Mouse (Mus musculus) hindbrain, embryonic 16.5 days (tissue): ENCODE measurements around the gene Olfr629. TPM values are rescaled to one million over a fixed set of nuclear protein-coding genes. Genes with fewer than 3 reads are reported as not detected.
"Not testable (repeated sequence)": the region's sequence is repeated elsewhere in the genome, so short reads cannot be mapped to it uniquely, and the experiment has no call there.

Experiments
- ATAC-seq: fragments of 200-750 bp; cut with Nextera tagmentation; 2 replicates; pipeline ENCODE4 v1.8.0; 2017; ENCODE audit warnings: moderate TSS enrichment, moderate library complexity
- H3K27ac ChIP-seq: fragments of 300-500 bp; sonication (generic); 2 replicates; pipeline ENCODE4 v1.5.1; 2014; ENCODE audit warnings: low read depth, mild to moderate bottlenecking, control low read depth, low read length, moderate library complexity
- H3K27me3 ChIP-seq: fragments of 300-500 bp; sonication (generic); replicated peaks from 2 replicates; pipeline ENCODE4 v1.6.1; 2014; ENCODE audit warnings: low read length; ENCODE audit not compliant: control insufficient read depth, insufficient read depth
- H3K36me3 ChIP-seq: fragments of 300-500 bp; sonication (generic); 2 replicates; pipeline ENCODE4 v1.6.1; 2014; ENCODE audit warnings: mild to moderate bottlenecking, low read length, moderate library complexity, mixed read lengths; ENCODE audit not compliant: control insufficient read depth, insufficient read depth
- H3K4me1 ChIP-seq: fragments of 300-500 bp; sonication (generic); 2 replicates; pipeline ENCODE4 v1.6.1; 2014; ENCODE audit warnings: low read depth, low read length; ENCODE audit not compliant: control insufficient read depth, insufficient read depth
- H3K4me2 ChIP-seq: fragments of 300-500 bp; sonication (generic); 2 replicates; pipeline ENCODE4 v1.6.1; 2014; ENCODE audit warnings: mild to moderate bottlenecking, low read length, control low read depth, moderate library complexity
- H3K4me3 ChIP-seq: fragments of 300-500 bp; sonication (generic); 2 replicates; pipeline ENCODE4 v1.5.1; 2014; ENCODE audit warnings: mild to moderate bottlenecking, low read length, control low read depth, moderate library complexity
- H3K9ac ChIP-seq: fragments of 300-500 bp; sonication (generic); 2 replicates; pipeline ENCODE4 v1.6.1; 2014; ENCODE audit warnings: low read depth, mild to moderate bottlenecking, control low read depth, low read length, moderate library complexity
- H3K9me3 ChIP-seq: fragments of 300-500 bp; sonication (generic); 2 replicates; pipeline ENCODE4 v1.6.1; 2014; ENCODE audit warnings: mild to moderate bottlenecking, low read length, moderate library complexity; ENCODE audit not compliant: control insufficient read depth
- WGBS: fragments of 180-500 bp; shearing (Covaris S2); extraction: QIAGEN DNeasy Blood & Tissue Kit; methylation state at CpG from one replicate; pipeline ENCODE4 v1.1.7; 2014; 5-methylcytosine and 5-hydroxymethylcytosine counted together
- polyA plus RNA-seq: library from polyadenylated mRNA; unstranded; fragments of >200 nt; fragmentation: Nextera tagmentation; extraction: Ambion mirVana; gene quantifications from 2 replicates; pipeline ENCODE4 v1.2.1, GENCODE M21; 2015

Olfr629 gene
- polyA plus RNA-seq, 1 experiment from 2014 or later, result not detected

GRCm38 (mm10) chr7:103730074-103730473 lies 14.7 kb downstream of the Olfr629 start, which contains the start of gene Olfr628:
TSS of gene Olfr628 (plus strand) at chr7:103730374.
- H3K27me3 ChIP-seq, result no peaks in the 10 kb centered on the region
- H3K4me1 ChIP-seq, result no peaks in the 10 kb centered on the region
- 95% methylated on average over 1 of the region's 1 CpGs for WGBS
- H3K36me3 ChIP-seq, result no peaks in the 10 kb centered on the region
- H3K4me2 ChIP-seq, result no peak within 1 kb of the TSS
- no peak for ATAC-seq
- H3K4me3 ChIP-seq, result no peak within 1 kb of the TSS
- H3K9me3 ChIP-seq, result no peaks in the 10 kb centered on the region
- H3K9ac ChIP-seq, result no peak within 1 kb of the TSS
- no peak within 1 kb of the TSS for H3K27ac ChIP-seq

- not testable (repeated sequence) for H3K9ac ChIP-seq, H3K4me1 ChIP-seq, H3K36me3 ChIP-seq, H3K27ac ChIP-seq, ATAC-seq, H3K27me3 ChIP-seq, H3K4me2 ChIP-seq, H3K9me3 ChIP-seq, H3K4me3 ChIP-seq
- WGBS, result 100% methylated on average over 1 of the region's 1 CpGs
These were observed 28.3 kb downstream of the Olfr629 start for GRCm38 (mm10) chr7:103716398-103716797.

GRCm38 (mm10) chr7:103714371-103714770 lies 30.4 kb downstream of the Olfr629 start, which contains the start of gene Olfr243:
TSS of gene Olfr243 (plus strand) at chr7:103714671.
- ATAC-seq, result no peak
- Histone ChIP-seq H3K36me3 (no peaks in the 10 kb centered on the region), H3K27ac (no peak within 1 kb of the TSS)

GRCm38 (mm10) chr7:103712024-103712423 lies 32.7 kb downstream of the Olfr629 start:
- no peak for ATAC-seq
- H3K9me3 ChIP-seq, result no peaks in the 10 kb centered on the region
- WGBS, result 43% methylated on average over 2 of the region's 2 CpGs

More at GRCm38 (mm10) chr7:103714371-103714770, 30.4 kb downstream of the Olfr629 start, which contains the start of gene Olfr243:
- no peaks in the 10 kb centered on the region for H3K4me1 ChIP-seq
- H3K4me3 ChIP-seq, result no peak within 1 kb of the TSS
- no peak within 1 kb of the TSS for H3K9ac ChIP-seq
- no peak within 1 kb of the TSS for H3K4me2 ChIP-seq
- H3K9me3 ChIP-seq, result no peaks in the 10 kb centered on the region
- H3K27me3 ChIP-seq, result no peaks in the 10 kb centered on the region

DNA sequence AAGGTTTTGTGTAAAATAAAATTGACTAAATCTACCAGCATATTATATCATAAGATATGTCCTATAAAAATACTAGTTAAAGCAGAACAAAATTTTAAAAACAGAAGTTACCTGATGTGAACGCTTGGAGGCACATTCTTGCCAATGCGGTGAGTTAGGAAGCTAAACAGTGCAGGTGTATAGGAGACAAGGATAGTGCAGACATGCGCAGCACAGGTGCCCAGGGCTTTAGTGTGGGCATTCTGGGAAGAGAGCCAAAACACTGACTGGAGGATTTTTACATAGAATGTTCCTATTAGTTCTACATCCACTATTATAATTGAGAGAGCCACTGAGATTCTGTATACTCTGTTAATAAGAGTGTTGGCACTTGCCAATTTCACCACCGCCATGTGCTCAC lies 45.3 kb downstream of the Olfr629 start:
- H3K4me3 ChIP-seq, result no peak overlapping the region
- no peaks in the 10 kb centered on the region for H3K27me3 ChIP-seq
- peak; percentile 56 for ATAC-seq
- no peak overlapping the region for H3K9ac ChIP-seq
- H3K36me3 ChIP-seq, result no peaks in the 10 kb centered on the region
- H3K4me1 ChIP-seq, result no peaks in the 10 kb centered on the region
- no peak overlapping the region for H3K27ac ChIP-seq
- 88% methylated on average over 4 of the region's 4 CpGs for WGBS
- H3K4me2 ChIP-seq, result no peak overlapping the region
- H3K9me3 ChIP-seq, result no peaks in the 10 kb centered on the region

More at GRCm38 (mm10) chr7:103712024-103712423, 32.7 kb downstream of the Olfr629 start:
- H3K27me3 ChIP-seq, result no peaks in the 10 kb centered on the region
- no peaks in the 10 kb centered on the region for H3K36me3 ChIP-seq
- H3K27ac ChIP-seq, result no peak overlapping the region
- H3K9ac ChIP-seq, result no peak overlapping the region
- no peak overlapping the region for H3K4me2 ChIP-seq
- H3K4me1 ChIP-seq, result no peaks in the 10 kb centered on the region
- no peak overlapping the region for H3K4me3 ChIP-seq

Other genes starting within 250 kb of the Olfr629 start
- gene Olfr609, start 246.9 kb downstream of the Olfr629 start, polyA plus RNA-seq, result not detected in 2 replicates
- not detected in 2 replicates for gene Olfr610, start 232.8 kb downstream of the Olfr629 start, polyA plus RNA-seq
- gene Olfr611, start 224.1 kb downstream of the Olfr629 start, polyA plus RNA-seq, result not detected in 2 replicates
- not detected in 2 replicates for gene Olfr612, start 202.2 kb downstream of the Olfr629 start, polyA plus RNA-seq
- gene Olfr613, start 196.9 kb downstream of the Olfr629 start, polyA plus RNA-seq, result not detected in 2 replicates
- gene Olfr615, start 188.9 kb downstream of the Olfr629 start, polyA plus RNA-seq, result not detected in 2 replicates
- gene Olfr616, start 175.8 kb downstream of the Olfr629 start, polyA plus RNA-seq, result not detected in 2 replicates
- not detected in 2 replicates for gene Olfr617, start 171.9 kb downstream of the Olfr629 start, polyA plus RNA-seq
- gene Olfr618, start 154.8 kb downstream of the Olfr629 start, polyA plus RNA-seq, result 0.16 TPM in 1 of 2 replicates, not detected in the other
- gene Olfr619, start 144.4 kb downstream of the Olfr629 start, polyA plus RNA-seq, result not detected in 2 replicates
- not detected in 2 replicates for gene Olfr620, start 132.4 kb downstream of the Olfr629 start, polyA plus RNA-seq
- gene Olfr622, start 102.2 kb downstream of the Olfr629 start, polyA plus RNA-seq, result not detected in 2 replicates
- not detected in 2 replicates for gene Olfr623, start 81.2 kb downstream of the Olfr629 start, polyA plus RNA-seq
- gene Olfr624, start 73.8 kb downstream of the Olfr629 start, polyA plus RNA-seq, result not detected in 2 replicates
- gene Olfr625-ps1, start 62.2 kb downstream of the Olfr629 start, polyA plus RNA-seq, result not detected in 2 replicates
- not detected in 2 replicates for gene Olfr243, start 30.3 kb downstream of the Olfr629 start, polyA plus RNA-seq
- not detected in 2 replicates for gene Olfr628, start 14.6 kb downstream of the Olfr629 start, polyA plus RNA-seq
- gene Olfr630, start 12.4 kb upstream of the Olfr629 start, polyA plus RNA-seq, result not detected in 2 replicates
- not detected in 2 replicates for gene Olfr69, start 26.7 kb upstream of the Olfr629 start, polyA plus RNA-seq
- gene Olfr68, start 34.8 kb upstream of the Olfr629 start, polyA plus RNA-seq, result not detected in 2 replicates
- not detected in 2 replicates for gene Olfr67, start 46.9 kb upstream of the Olfr629 start, polyA plus RNA-seq
- 1,299 and 1,681 TPM in 2 replicates for gene Hbb-bt, start 69.1 kb upstream of the Olfr629 start, polyA plus RNA-seq
- 4,904 and 5,594 TPM in 2 replicates for gene Hbb-bs, start 83.2 kb upstream of the Olfr629 start, polyA plus RNA-seq
- not detected in 2 replicates for gene Hbb-bh2, start 95.6 kb upstream of the Olfr629 start, polyA plus RNA-seq
- 0.37 TPM in 1 of 2 replicates, not detected in the other for gene Hbb-bh1, start 98.2 kb upstream of the Olfr629 start, polyA plus RNA-seq
- 13.4 and 35.4 TPM in 2 replicates for gene Hbb-y, start 108.3 kb upstream of the Olfr629 start, polyA plus RNA-seq
- gene Olfr66, start 141.3 kb upstream of the Olfr629 start, polyA plus RNA-seq, result not detected in 2 replicates
- not detected in 2 replicates for gene Olfr64, start 149.5 kb upstream of the Olfr629 start, polyA plus RNA-seq
- gene Olfr65, start 158.5 kb upstream of the Olfr629 start, polyA plus RNA-seq, result not detected in 2 replicates
- not detected in 2 replicates for gene Olfr631, start 183.9 kb upstream of the Olfr629 start, polyA plus RNA-seq
- gene Olfr632, start 189.4 kb upstream of the Olfr629 start, polyA plus RNA-seq, result not detected in 2 replicates
- gene Olfr633, start 199.5 kb upstream of the Olfr629 start, polyA plus RNA-seq, result not detected in 2 replicates
- gene Olfr635, start 226.2 kb upstream of the Olfr629 start, polyA plus RNA-seq, result not detected in 2 replicates